Mouse (Mus musculus): ENCODE measurements around the gene Rabgef1.

DNA sequence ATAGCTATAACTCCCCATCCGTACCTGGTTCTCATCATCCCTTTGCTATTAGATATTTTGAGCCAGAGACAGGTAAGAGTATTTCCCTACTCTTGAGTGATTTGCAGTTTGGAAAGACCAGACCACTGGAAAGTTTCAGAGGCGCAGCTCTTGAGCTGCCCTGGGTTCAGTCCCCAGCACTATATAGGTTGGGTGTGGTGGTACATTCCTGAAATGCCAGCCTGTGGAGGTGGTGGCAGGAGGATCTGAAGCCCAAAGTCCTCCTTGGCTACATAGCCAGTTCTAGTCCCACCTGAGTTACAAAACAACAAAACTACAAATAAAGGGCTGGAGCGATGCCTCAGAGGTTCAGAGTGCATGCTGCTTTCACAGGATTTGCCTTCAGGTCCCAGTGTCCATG lies 55.2 kb downstream of the Rabgef1 start:
- TF ChIP-seq CTCF (conservative IDR thresholded peaks at IDR 0.05; ENCODE audit: low read length) (no peak), POU5F1 (IDR thresholded peaks at IDR 0.05; ENCODE audit: borderline replicate concordance, low read length) (no peak), NANOG (IDR thresholded peaks at IDR 0.05; ENCODE audit: borderline replicate concordance, low read length) (no peak)
